Mouse (Mus musculus) CH12.LX (cell line): Measurements from ENCODE around the gene Slc7a7.

Source experiments
- CTCF ChIP-seq, 2 experiments: IDR thresholded peaks in 1 of 2; conservative IDR thresholded peaks in 1 of 2; 2 replicates each; pipeline ENCODE4 v1.5.1; 2011 to 2012; ENCODE audit warnings: low read depth in 2 of 2, low read length in 2 of 2, improper control_type of control experiment in 1 of 2, inconsistent platforms in 1 of 2, mild to moderate bottlenecking in 1 of 2, moderate library complexity in 1 of 2
- EP300 ChIP-seq: IDR thresholded peaks from 2 replicates; pipeline ENCODE4 v1.6.1; 2011; ENCODE audit warnings: low read length, improper control_type of control experiment
- JUN ChIP-seq: IDR thresholded peaks from 2 replicates; pipeline ENCODE4 v1.6.1; 2011; ENCODE audit warnings: low read depth, mild to moderate bottlenecking, low read length, improper control_type of control experiment, moderate library complexity; ENCODE audit not compliant: insufficient read depth
- KAT2A ChIP-seq: IDR thresholded peaks from 2 replicates; pipeline ENCODE4 v1.6.1; 2012; ENCODE audit warnings: low read length, improper control_type of control experiment, inconsistent platforms; ENCODE audit not compliant: insufficient replicate concordance
- MEF2A ChIP-seq: IDR thresholded peaks from 2 replicates; pipeline ENCODE4 v1.6.1; 2014; ENCODE audit warnings: low read depth, mild to moderate bottlenecking, inconsistent platforms, low read length, improper control_type of control experiment, borderline replicate concordance
- MXI1 ChIP-seq: IDR thresholded peaks from 2 replicates; pipeline ENCODE4 v1.6.1; 2011; ENCODE audit warnings: mild to moderate bottlenecking, low read depth, low read length, improper control_type of control experiment
- POLR2A ChIP-seq: IDR thresholded peaks from 2 replicates; pipeline ENCODE4 v1.6.1; 2011; ENCODE audit warnings: low read depth, mild to moderate bottlenecking, improper control_type of control experiment, low read length
- POLR2AphosphoS2 ChIP-seq: IDR thresholded peaks from 2 replicates; pipeline ENCODE4 v1.6.1; 2011; ENCODE audit warnings: low read depth, low read length, improper control_type of control experiment
- USF1 ChIP-seq: IDR thresholded peaks from 2 replicates; pipeline ENCODE4 v1.6.1; 2014; ENCODE audit warnings: low read depth, mild to moderate bottlenecking, inconsistent platforms, low read length, improper control_type of control experiment
- ZMIZ1 ChIP-seq: IDR thresholded peaks from 2 replicates; pipeline ENCODE4 v1.6.1; 2012; ENCODE audit warnings: low read depth, mild to moderate bottlenecking, inconsistent platforms, low read length, improper control_type of control experiment

- TF ChIP-seq POLR2AphosphoS2 (no peak), MEF2A (no peak), KAT2A (no peak), EP300 (no peak), CTCF (conservative IDR thresholded peaks at IDR 0.05 in 1 of 2, IDR thresholded peaks at IDR 0.05 in 1 of 2; ENCODE audit: low read depth in 2 of 2, low read length in 2 of 2) (no peak), POLR2A (no peak), JUN (no peak), USF1 (no peak), MXI1 (no peak), ZMIZ1 (no peak)
Observed at GRCm38 (mm10) chr14:54432837-54433830, 15.6 kb upstream of the Slc7a7 start.
